Mouse (Mus musculus): Measurements from ENCODE around the gene Gm20481. TPM values are rescaled to one million over a fixed set of nuclear protein-coding genes. Genes with fewer than 3 reads are reported as not detected.
A peak's percentile ranks its signal among the peaks of the same experiment; 100 is the strongest.
"Not testable (repeated sequence)": the region's sequence is repeated elsewhere in the genome, so short reads cannot be mapped to it uniquely, and the experiment has no call there.

Gene Gm20481
- total RNA-seq, 2 experiments from 2014 or later, result not detected

DNA sequence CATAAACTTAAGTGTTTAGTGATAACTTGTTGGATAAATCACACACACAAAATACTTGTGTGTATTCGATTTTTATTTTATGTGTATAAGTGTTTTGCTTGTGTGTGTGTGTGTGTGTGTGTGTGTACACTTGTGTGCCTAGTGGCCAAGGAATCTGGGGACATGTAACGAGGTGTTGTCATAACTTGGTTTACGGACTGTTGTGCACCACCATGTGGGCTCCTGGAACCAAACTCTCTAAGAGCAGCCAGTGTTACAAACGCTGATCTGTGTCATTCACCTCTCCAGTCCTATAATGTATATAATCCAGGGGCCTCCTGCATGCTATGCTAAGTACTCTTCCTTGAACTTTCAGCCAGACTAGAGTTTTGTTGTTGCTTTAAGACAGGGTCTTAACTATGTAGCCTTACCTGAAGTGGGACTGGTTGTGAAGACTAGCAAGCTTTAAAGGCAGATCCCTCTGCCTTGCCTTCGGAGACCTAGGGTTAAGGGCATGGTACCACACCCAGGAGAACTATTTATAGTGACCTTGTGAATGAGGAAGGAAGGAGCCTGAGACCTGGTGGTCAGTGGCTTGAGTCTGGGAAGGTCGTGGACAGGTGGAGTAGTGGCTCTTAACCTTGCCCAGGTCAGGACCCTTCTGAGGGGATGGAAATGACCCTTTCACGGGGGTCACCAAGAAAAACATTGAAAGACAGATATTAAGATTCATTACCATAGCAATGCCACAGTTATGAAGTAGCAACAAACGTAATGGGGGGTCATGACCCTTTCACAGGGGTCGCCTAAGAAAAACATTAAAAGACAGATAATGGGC is 33.5 kb downstream of the Gm20481 start:
- no peak for DNase-seq (ENCODE audit: low spot score in 2 of 2)

DNA sequence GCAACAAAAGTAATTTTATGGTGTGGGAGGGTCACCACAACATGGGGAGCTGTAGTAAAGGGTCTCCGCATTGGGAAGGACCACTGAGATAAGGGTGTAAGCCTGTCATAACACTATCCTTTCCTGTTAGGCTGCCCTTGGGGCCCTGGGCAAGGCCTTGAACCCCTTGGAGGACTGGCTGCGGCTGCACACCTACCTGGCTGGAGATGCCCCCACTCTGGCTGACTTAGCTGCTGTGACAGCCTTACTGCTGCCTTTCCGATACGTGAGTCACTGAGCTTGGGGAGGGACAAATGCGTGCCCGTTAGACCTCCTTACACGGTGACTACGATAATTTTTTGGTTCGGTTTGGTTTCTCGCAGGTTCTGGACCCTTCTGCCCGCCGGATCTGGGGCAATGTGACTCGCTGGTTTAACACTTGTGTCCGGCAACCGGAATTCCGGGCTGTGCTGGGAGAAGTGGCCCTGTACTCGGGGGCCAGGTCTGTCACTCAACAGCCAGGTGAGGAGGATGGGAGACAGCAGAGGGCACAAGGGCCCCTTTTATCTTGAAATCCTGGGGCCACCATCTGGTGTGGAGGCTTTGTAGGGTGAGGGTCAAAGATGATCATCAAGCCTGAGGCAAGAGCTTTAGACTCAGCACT is 34.5 kb downstream of the Gm20481 start:
- no peak for DNase-seq (ENCODE audit: low spot score in 2 of 2)

DNA sequence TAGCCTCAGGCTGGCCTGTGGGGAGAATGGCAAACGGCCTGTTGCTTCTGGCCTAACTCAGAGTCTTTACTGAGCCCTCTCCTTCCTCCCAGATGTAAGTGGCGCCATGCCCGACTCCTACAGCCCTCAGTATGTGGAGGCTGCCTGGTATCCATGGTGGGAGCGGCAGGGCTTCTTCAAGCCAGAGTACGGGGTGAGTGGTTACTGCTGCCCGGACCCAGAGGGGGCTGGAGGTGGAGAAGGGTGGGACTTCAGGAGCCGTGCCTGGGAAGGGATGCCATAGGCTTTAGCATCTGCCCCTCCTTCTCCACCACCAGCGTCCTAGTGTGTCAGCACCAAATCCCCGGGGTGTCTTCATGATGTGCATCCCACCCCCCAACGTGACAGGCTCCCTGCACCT is 35.4 kb downstream of the Gm20481 start:
- DNase-seq (ENCODE audit: low spot score in 2 of 2), result no peak

DNA sequence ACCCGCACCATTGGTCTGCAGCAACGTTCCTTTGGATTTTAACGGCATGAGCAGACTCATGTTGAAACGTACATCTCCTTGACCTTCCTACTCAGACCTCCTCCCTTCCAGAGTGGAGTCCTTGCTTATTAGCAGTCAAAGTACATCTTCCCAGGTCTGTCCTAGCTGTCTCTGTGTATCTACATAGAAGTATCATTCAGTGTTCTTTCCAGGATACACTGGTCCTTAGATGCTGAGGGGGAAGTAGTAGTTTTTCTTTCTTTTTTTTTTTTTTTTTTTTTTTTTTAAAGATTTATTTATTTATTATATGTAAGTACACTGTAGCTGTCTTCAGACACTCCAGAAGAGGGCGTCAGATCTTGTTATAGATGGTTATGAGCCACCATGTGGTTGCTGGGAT is 36.2 kb downstream of the Gm20481 start:
- not testable (repeated sequence) for DNase-seq (ENCODE audit: low spot score in 2 of 2)

DNA sequence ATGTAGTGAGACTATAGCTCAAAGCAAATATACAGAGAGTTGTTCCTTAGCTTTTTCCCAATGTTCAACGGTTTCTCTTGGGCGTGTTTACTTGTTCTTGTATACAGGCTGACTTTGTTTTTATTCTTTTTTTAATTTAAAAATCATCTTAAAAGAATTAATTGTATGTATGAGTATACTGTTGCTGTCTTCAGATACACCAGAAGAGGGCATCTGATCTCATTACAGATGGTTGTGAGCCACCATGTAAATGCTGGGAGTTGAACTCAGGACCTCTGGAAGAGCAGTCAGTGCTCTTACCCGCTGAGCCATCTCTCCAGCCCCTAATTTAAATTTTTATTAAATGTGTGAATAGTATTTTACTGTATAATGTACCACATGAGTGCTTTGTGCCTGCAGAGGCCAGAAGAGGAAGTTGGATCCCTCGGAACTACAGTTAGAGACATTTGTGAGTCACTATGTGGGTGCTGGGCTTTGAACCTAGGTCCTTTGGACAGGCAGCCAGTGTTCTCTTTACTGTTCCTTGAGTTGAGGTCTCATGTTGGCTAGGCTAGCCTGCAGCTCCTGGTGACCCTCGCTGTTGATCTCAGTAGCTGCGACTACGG is 37.8 kb downstream of the Gm20481 start:
- no peak for DNase-seq (ENCODE audit: low spot score in 2 of 2)

DNA sequence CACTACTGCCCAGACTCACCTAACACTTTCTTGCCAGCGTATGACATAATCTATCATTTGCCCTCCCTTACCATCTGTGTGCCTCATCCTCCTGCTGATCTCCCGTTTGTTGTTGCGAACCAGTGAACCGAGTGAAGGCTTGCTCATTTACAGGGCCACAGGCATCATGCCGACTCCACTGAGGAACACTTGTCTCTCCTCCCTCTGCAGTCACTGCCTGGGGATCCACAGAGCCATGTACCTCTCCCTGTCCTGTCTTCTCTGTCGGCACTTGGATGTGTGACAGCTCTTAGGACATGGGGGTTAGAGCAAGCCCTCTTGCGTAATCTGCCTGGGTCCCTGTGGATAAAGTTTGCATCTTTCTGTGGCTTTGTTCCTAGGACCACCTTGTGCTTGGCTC is 39.9 kb downstream of the Gm20481 start:
- no peak for DNase-seq (ENCODE audit: low spot score in 2 of 2)

DNA sequence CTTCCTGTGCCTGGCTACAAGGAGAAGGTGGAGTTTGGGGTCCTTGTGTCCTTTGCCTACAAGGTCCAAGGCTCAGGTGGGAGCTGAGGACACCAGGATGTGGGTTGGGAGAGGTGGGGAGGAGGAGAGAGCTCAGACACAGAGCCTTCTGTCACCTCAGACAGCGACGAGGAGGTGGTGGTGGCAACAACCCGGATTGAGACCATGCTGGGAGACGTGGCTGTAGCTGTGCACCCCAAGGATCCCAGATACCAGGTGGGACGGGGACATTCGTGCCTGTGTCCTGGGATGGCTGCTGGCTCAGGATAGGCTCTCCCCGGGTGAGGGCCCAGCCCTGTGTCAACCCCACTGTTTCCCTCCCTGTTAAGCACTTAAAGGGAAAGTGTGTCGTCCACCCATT is 41.7 kb downstream of the Gm20481 start:
- DNase-seq (ENCODE audit: low spot score in 2 of 2), result no peak

DNA sequence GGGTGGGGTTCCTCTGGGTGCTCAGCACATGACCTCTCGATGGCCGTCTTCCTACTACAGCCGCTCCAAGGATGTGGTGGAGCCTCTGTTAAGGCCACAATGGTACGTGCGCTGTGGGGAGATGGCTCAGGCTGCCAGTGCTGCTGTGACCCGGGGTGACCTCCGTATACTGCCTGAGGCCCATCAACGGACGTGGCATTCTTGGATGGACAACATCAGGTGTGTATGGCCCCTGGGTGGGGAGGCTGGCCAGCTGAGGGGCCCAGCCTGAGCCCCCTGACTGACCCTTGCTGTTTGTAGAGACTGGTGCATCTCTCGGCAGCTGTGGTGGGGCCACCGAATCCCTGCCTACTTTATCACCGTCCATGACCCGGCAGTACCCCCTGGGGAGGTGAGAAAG is 42.7 kb downstream of the Gm20481 start:
- no peak for DNase-seq (ENCODE audit: low spot score in 2 of 2)

DNA sequence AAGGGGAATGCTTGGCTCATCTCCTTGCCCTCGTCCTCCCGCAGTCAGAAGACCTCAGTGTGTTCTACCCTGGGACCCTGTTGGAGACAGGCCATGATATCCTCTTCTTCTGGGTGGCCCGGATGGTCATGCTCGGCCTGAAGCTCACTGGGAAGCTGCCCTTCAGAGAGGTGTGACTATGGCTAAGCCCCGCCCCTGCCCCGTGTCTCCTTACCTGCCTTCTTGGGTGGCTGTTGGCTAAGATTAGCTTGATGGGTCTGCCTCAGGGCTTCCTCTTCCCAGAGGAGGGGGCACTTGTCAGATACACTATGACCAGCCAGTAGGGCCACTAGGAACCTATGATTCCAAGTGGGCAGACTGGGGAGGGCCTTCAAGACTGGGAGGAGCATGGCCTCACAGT is 43.5 kb downstream of the Gm20481 start:
- DNase-seq (ENCODE audit: low spot score in 2 of 2), result peak in 1 of 2 experiments; percentile 7

DNA sequence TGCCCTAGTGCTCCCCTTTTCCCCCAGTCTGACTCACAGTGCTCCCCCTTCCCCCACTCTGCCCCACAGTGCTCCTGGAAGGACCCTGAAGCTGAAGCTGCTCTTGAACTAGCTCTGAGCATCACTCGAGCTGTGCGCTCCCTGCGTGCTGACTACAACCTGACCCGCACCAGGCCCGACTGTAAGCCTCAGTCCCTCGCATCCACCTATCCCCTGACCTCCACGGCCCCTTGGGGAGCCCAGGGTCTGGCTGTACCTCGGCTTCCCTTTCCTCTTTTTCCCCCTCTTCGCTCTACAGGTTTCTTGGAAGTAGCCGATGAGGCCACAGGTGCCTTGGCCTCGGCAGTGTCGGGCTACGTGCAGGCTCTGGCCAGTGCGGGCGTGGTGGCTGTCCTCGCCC is 45.6 kb downstream of the Gm20481 start:
- no peak for DNase-seq (ENCODE audit: low spot score in 2 of 2)

DNA sequence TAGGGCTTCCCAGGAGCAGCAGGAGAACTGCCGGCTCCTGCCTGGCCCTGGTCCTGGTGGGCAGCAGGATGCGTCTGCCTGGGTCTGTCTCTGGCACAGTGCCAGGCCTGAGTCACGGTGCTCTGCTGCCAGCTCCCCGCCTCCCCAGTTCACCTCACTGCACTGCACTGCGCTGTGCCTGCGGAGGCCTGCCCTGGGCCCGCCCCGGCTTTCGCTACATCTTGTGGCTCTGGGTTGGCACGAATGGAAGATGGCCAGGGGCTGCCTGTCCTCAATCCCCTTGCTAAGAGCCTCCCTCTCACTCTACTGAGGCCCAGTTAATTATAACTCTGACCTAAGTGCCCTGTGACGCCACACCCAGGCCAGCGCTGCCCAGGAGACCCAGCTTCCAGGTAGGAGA is 46.7 kb downstream of the Gm20481 start, which contains the start of gene Vwa7:
Gene Vwa7 (plus strand): TSS at position 204 of the 400 bp plus-strand sequence.
- DNase-seq (ENCODE audit: low spot score in 2 of 2), result no peak

DNA sequence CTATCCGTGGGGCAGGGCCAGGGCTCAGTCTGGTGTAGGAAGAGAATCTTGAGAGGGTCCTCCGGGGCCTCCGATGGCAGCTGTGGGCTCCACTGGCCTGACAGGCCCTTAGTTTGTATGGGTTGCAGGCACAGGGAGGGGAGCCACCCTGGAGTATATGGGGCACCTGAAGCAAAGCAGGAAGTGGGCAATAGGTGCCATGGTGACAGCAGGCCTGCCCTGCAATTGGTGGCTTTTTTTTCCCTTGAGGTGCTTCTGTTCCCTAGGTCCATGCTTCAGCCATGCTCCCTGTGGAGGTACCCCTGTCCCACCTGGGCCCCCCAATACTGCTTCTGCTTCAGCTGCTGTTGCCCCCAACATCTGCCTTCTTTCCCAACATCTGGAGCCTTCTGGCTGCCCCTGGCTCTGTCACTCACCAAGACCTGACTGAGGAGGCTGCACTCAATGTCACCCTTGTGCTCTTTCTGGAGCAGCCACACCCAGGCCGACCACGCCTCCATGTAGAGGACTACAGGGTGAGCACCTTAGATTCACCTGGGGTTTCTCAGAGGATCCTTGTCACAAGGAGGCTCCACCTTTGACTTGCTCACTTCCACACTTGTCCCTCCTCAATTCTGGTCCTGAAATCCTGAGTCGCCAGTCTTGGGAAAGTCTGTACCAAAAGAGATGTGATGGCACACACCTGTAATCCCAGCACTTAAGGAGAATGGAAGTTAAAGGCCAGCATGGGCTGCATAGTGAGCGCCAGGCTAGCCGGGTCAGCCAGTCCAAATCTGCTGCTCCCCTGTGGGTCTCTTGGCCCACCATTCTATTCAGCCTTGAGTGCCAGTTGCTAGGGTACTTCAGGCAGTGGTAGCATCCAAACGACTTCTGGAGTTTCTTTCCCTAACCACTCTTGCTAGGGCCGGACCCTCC is 47.3 kb downstream of the Gm20481 start:
- no peak for DNase-seq (ENCODE audit: low spot score in 2 of 2)

DNA sequence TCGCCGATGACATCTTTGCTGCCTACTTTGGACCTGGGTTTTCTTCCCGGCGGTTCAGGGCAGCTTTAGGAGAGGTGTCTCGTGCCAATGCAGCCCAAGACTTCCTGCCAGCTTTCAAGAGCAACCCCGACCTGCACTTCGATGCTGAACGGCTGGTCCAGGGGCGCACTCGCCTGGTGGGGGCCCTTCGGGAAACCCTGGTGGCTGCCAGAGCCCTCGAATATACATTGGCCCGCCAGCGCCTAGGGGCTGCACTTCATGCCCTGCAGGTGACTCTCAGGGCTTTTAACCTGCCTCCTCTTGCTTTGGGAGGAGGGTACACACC is 48.0 kb downstream of the Gm20481 start:
- no peak for DNase-seq (ENCODE audit: low spot score in 2 of 2)

DNA sequence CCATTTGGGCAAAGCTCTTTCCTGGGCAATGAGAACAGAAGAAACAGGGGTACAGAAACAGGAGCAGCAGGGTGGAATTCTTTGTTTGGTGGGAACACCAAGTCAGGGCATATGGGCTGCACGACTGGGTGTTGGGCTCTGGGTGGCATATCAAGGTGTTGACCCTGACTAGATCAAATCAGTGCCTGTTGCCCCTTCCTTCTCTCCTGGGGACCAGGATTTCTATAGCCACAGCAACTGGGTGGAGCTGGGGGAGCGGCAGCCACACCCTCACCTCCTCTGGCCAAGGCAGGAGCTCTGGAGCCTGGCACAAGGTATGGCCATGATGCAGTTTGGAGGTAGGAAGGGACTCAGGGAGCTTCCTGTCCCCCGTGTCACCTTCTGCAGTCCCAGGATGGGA is 48.5 kb downstream of the Gm20481 start:
- DNase-seq (ENCODE audit: low spot score in 2 of 2), result no peak

DNA sequence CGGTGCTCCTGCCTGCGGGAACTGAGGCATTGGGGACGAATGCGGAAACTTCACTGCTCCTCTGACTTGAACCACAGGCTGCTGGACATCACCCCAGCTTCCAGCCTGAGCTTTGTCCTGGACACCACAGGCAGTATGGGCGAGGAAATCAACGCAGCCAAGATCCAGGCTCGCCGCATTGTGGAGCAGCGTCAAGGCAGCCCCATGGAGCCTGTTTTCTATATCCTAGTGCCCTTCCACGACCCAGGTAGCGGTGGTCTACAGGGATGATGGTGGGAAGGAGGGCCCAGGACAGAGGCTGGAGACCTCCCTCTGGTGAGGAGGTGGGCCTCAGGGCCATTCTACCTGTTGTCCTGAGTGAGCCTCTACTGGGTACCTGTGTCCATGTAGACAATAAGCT is 50.2 kb downstream of the Gm20481 start:
- DNase-seq (ENCODE audit: low spot score in 2 of 2), result no peak

DNA sequence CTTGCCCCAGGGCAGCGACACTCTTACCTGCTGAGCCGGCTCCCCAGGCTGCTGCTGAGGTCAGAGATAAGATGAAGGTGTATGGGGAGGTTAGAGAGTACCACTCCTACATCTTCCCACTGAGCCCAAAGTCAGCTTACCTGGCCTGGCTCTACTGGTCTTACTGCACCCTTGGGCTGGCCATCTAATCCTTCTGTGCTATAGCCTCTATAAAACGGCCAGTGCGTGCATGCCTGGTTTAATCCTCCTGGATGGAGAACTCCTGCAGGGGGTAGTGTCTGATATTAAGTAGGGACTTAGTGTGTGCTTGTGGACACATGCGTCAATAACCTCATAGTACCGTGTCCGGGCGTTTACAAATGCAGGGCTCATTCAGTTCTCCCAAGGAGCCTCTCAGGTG is 50.8 kb downstream of the Gm20481 start:
- DNase-seq (ENCODE audit: low spot score in 2 of 2), result no peak

DNA sequence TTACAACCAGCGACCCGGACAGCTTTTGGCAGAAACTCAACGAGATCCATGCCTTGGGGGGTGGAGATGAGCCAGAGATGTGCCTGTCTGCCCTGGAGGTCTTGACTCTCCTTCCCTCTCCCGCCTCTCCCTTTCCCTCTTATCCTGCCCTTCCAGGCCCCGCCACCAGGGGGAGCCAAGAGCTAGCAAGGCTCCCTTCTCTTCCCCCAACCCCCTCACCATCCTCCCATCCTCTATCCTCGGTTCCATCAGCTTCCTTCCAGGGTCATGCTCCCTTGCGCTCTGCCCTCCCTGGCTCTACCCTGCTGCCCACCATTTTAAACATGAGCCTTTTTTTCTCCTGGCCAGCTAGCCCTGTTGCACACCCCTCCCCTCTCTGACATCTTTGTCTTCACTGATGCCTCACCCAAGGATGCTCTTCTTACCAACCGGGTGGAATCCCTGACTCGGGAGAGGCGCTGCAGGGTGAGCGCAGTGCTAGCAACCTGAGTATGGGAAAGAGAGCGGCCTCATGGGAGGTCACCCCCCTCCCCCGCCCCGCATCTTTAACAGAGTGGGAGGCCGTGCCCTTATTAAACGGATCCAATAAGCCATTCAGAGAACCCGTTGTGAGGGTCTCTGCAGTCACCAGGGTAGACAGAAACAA is 51.6 kb downstream of the Gm20481 start:
- DNase-seq (ENCODE audit: low spot score in 2 of 2), result peak; percentile 90 to 93
